Mouse (Mus musculus) lung, postnatal 4 days (tissue): ENCODE measurements around the gene Kif19a.

ENCODE experiments used
- DNase-seq, 2 experiments: peaks; one replicate each; pipeline ENCODE4 v3.0.0; 2021

Kif19a gene

GRCm38 (mm10) chr11:114764820-114765818, at the start of gene Kif19a:
Gene Kif19a (plus strand): TSS chr11:114765388.
- peak; percentile 66 to 74 for DNase-seq

GRCm38 (mm10) chr11:114715531-114715930, 49.7 kb upstream of the Kif19a start:
- no peak for DNase-seq

GRCm38 (mm10) chr11:114720535-114720934, 44.7 kb upstream of the Kif19a start:
- no peak for DNase-seq

DNA sequence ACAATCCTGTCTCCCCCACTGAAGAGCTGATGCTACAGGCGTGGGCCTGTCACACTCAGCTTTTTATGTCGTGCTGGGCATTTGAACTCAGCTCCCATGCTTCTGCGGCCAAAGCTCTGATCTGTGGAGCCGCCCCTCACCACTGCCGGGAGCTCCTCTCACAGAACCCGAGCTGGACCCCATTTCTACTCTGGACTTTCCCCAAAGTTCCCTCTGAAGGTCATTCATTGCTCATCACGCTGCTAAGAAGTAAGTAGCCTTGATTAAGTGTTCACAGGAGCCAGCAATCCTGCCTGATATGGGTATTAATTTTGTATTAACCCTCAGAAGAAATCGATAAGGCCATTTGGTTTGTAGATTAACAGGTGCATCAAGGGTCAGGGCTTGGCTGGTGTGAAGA, 42.8 kb upstream of the Kif19a start:
- no peak for DNase-seq

GRCm38 (mm10) chr11:114723030-114723429, 42.2 kb upstream of the Kif19a start:
- peak in 1 of 2 experiments; percentile 39 for DNase-seq

DNA sequence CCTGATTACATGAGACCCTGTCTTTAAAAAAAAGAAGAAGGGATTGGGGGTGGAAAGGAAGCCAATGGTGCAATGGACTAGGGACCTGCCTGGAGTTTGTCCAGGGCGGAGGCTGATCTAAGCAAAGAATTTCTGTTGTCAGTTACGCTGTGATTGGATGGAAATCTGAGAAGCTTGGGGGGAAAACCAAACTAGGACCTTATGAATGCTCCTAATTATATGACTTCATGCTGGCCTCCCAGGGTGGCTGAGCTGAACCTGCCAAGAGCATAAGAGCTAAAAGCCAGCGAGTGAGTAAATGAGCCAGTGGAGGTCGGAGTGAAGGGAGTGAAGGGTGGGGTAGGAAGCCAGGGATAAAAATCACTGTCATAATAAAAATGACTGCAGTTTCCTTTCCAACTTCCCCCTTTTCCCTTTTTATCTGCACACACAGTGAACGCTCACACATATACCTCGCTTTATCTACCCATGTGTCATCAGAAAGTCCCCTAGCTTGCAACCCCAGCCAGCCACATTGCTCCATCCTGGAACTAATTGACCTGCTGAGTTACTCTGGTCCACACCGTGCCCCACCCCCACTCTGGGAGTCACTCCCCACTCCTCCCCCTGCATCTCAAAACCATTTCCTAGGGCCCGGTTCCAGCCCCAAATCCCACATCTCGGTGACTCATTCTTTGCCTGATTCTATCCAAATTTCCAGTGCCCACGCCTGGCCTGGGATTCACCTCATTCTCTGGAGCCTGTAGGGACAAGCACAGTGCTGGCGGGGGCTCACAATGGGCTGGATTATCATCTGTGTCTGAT, 40.2 kb upstream of the Kif19a start:
- peak; percentile 47 to 55 for DNase-seq

GRCm38 (mm10) chr11:114726965-114727825, 38.0 kb upstream of the Kif19a start, which contains the start of gene Dnaic2:
Gene Dnaic2 (plus strand): TSS chr11:114727408.
- DNase-seq, result peak; percentile 76 to 87

- no peak for DNase-seq
Observed at GRCm38 (mm10) chr11:114727826-114728186, 37.4 kb upstream of the Kif19a start.

DNA sequence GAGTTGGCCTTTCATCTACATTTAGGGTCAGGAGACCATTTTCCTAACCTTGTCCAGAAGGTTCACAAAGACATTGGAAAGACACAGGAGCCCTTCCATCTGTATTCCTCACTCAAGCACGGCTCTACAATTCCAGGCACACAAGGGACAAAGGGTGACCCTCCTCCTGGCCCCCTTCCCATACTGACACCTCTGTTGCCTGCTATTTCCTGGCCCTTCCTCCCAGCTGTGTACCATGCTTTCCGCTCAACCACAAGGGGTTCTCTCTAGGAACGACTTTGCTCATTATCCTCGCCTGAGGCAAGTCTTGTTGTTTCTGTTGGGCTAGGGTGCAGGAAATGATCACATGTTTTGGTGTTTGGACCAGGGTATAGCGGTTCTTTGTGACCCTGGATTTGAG, 36.9 kb upstream of the Kif19a start:
- DNase-seq, result peak; percentile 51 to 66

DNA sequence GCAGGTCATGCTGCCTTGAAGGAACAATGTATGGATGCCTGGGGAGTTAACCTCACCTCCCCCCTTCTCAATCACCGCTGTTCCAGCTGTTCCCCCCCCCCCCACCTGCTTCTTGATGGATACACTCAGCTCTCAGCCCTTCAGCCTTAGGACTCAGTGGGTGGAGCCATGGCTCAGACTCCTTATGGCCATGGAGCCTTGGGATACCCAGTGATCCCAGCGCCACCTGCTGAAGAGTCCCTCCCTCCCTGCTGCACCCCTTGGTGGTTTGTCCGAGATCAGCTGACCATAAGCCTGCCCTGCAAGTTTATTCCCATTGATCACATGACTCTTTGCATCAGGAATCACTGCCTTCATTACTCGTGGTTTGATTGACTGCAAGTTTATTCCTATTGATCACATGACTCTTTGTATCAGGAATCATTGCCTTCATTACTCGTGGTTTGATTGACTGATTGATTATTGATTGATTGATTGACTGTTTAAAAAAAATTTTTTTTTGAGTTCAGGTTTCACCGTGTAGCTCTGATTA, 35.3 kb upstream of the Kif19a start:
- no peak for DNase-seq

DNA sequence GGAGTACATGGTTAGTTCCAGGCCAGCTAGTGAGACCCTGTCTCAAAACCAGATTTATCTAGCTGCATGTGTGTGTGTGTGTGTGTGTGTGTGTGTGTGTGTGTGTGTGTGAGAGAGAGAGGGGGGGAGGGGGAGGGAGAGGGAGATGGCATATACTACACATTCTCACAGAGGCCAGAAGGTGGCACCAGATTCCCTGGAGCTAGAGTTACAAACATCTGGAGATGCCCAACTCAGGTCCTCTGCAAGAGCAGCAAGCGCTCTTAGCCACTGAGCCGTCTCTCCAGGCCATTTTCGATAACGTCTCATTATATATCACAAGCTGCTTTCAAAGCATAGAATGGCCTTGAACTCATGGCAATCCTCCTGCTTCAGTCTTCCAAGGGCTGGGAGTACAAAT, 33.5 kb upstream of the Kif19a start:
- DNase-seq, result no peak

- DNase-seq, result no peak
Observed at GRCm38 (mm10) chr11:114732890-114733289, 32.3 kb upstream of the Kif19a start.

DNA sequence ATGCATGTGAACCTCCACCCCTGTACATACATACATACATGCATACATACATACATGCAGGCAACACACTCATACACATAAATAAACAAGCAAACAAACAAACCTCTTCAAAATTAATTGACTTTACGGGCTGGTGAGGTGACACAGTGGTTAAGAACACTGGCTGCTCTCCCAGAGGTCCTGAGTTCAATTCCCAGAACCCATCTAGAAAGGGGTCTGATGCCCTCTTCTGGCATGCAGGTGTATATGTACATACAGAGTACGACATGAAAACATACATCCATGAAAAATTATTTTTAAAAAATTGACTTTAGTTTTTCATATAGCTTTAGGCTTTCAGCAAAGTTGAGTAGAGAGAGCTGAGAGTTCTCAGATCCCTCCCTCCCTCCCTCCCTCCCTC, 29.1 kb upstream of the Kif19a start:
- DNase-seq, result no peak

- peak in 1 of 2 experiments; percentile 57 for DNase-seq
Observed at GRCm38 (mm10) chr11:114736913-114737624, 28.1 kb upstream of the Kif19a start.

DNA sequence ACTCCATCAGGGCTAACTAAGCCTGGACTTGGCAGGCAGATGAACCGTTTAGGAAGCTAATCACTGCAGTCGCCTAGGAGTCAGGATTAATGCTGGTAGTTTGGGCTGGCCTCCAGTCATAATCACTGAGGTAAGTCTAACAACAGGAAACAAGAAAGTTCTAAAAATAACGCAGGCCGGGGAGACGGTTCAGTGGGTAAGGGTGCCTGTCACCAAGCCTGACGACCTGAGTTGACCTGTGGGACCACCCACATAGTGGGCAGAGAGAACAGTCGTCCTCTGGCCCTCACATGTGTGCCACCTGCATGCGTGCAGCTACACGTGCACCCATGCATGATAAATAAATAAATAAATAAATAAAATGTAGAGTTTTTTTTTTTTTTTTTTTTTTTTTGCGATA, 24.6 kb upstream of the Kif19a start:
- DNase-seq, result no peak

DNA sequence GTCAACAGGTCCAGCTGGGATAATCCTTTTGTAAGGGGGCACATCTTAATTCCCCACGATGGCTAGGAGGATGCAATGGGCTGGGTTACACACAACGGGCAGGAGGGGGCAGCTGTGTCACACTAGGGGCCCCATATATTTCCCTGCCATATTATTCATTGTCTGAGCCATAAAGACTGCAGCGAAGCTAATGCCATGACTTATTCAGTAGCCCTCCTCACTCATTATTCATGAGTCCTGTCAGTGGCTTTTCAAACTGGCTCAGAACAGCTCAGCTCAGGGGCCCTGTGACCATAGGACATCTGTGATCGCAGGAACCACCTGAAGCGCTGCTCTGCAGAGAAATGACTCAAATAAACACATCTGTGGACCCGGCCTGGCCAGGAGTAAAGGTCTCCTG, 23.7 kb upstream of the Kif19a start:
- no peak for DNase-seq

- DNase-seq, result peak; percentile 83 to 91
Observed at GRCm38 (mm10) chr11:114745134-114745533, 20.1 kb upstream of the Kif19a start.

GRCm38 (mm10) chr11:114747564-114748138, 17.5 kb upstream of the Kif19a start:
- no peak for DNase-seq

DNA sequence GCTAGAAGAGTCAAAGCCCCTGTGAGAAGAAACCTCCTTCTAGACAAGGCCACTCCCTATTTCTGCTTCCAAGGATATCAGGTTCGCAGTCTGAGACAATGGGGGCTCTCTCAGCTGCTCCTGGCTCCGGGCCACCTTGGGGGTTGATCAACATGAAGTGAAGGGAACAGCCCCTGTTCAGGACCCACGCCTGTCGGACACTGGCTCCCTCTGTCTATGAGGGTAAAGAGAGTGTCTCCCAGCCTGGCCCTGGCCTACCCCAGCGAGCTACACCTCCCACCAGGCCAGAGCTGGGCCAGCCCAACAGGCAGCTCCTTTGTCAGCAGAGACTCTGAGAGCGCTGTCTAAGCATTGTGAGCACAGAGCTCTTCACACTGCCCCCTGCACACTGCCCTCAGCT, 4.7 kb downstream of the Kif19a start:
- no peak for DNase-seq

- no peak for DNase-seq
Observed at GRCm38 (mm10) chr11:114771896-114772295, 6.7 kb downstream of the Kif19a start.

DNA sequence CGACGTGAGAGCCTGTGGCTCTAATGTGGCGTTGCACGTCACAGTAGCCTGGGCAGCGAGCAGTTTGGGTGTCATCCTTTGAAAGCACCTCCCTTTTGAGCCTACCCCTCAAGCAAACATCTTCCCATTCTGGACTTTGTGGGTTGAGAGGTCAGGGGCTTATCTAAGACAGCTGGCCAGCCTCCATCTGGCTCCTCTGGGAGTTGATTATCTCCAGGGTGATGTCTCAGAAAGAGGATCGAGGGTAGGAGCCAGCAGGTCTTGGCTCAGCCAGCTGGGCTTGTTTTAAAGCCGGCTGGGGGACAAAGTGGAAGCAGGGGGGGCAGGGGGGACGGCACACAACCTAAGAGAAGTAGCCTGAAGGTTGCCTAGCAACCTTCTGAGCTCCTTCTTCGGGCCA, 14.9 kb downstream of the Kif19a start:
- DNase-seq, result no peak
